Mouse (Mus musculus): Measurements from ENCODE around the gene Mrln. TPM values are rescaled to one million over a fixed set of nuclear protein-coding genes. Genes with fewer than 3 reads are reported as not detected.

Gene Mrln
- polyA plus RNA-seq, 1 experiment from 2014 or later = 0.94 TPM

DNA sequence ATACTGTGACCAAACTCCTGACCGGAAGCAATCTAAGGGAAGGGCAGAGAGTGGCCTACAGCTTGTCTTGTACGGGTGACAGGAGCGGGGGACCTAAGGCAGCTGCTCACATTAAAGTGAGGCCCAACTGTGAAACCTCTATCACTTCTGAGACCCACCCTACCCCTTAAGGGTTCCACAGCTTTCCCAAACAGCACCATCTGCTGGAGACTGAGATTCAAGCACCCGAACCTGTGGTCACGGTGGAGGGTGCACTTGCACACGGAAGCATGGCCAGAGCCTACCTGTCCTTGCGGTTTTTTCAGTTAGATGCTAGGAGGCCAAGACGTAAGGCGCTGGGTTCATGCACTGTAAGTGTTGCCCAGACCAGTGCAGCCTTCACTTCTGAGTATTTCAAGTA is 18.3 kb upstream of the Mrln start:
- no peak overlapping the region for H3K9ac ChIP-seq (ENCODE audit: low read length)
- H3K9me3 ChIP-seq (ENCODE audit: control insufficient read depth, low read length) = no peaks in the 10 kb centered on the region
- H3K27ac ChIP-seq (ENCODE audit: low read depth, low read length) = no peak overlapping the region
- H3K4me2 ChIP-seq (ENCODE audit: low read depth, low read length, severe bottlenecking) = no peak overlapping the region
- H3K27me3 ChIP-seq (ENCODE audit: control insufficient read depth, insufficient read depth, low read length) = no peaks in the 10 kb centered on the region
- no peak overlapping the region for H3K4me3 ChIP-seq (ENCODE audit: low read depth, low read length)
- WGBS = 80% methylated on average over 9 of the region's 9 CpGs
- no peaks in the 10 kb centered on the region for H3K4me1 ChIP-seq (replicated peaks; ENCODE audit: control insufficient read depth, insufficient read depth, low read length)
- ATAC-seq (replicated peaks; ENCODE audit: low FRiP score) (no peak), DNase-seq (ENCODE audit: low spot score) (no peak)
- H3K36me3 ChIP-seq (ENCODE audit: control insufficient read depth, insufficient read depth, low read length) = peaks cover 4% of the 10 kb centered on the region; the same call in 1 of the 2 replicates

DNA sequence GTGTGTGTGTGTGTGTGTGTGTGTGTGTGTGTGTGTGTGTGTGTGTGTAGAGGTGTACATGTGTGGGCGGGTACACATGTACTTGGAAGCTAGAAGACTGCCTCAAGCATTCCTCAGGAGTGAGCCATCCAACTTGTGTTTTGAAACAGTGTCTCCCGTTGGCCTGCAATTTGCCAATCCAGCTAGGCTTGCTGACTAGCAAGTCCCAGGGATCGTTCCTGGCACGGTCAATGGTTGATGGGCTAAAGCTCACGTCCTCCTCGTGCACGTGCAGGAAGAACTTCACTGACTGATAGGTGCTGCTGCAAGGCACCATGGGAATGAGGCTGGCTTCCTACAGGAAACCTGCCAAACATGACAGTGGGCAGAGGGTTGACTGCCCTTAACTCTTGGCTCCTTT is 17.9 kb upstream of the Mrln start:
- Histone ChIP-seq H3K9me3 (ENCODE audit: control insufficient read depth, low read length) (no peaks in the 10 kb centered on the region), H3K4me3 (ENCODE audit: low read depth, low read length) (no peak overlapping the region), H3K27ac (ENCODE audit: low read depth, low read length) (no peak overlapping the region), H3K9ac (ENCODE audit: low read length) (no peak overlapping the region), H3K36me3 (ENCODE audit: control insufficient read depth, insufficient read depth, low read length) (peaks cover 4% of the 10 kb centered on the region; the same call in 1 of the 2 replicates), H3K27me3 (ENCODE audit: control insufficient read depth, insufficient read depth, low read length) (no peaks in the 10 kb centered on the region), H3K4me2 (ENCODE audit: low read depth, low read length, severe bottlenecking) (no peak overlapping the region), H3K4me1 (replicated peaks; ENCODE audit: control insufficient read depth, insufficient read depth, low read length) (no peaks in the 10 kb centered on the region)
- WGBS = 91% methylated on average over 7 of the region's 7 CpGs
- ATAC-seq (replicated peaks; ENCODE audit: low FRiP score) (no peak), DNase-seq (ENCODE audit: low spot score) (no peak)

DNA sequence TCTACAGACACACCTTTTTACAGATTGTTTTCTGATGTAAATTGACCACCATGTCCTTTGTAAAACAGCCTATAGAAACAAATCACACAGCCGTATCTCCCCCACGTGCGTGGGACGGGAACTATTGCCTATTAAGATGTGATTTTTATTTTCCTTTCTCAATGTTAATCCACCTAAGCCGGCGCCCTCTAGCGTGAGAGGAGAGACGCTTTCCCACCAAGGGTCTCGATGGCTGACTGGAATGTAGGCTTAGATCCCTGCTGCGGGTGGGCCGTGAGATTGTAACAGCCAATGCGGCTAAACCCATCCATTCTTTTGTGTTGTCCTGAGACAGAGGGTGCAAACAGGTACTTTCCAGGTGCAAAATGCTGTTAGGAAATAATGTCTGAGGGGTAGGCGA is 14.6 kb upstream of the Mrln start:
- DNase-seq (ENCODE audit: low spot score) = no peak
- H3K9me3 ChIP-seq (ENCODE audit: control insufficient read depth, low read length) = no peaks in the 10 kb centered on the region
- H3K36me3 ChIP-seq (ENCODE audit: control insufficient read depth, insufficient read depth, low read length) = peaks cover 4% of the 10 kb centered on the region; the same call in 1 of the 2 replicates

DNA sequence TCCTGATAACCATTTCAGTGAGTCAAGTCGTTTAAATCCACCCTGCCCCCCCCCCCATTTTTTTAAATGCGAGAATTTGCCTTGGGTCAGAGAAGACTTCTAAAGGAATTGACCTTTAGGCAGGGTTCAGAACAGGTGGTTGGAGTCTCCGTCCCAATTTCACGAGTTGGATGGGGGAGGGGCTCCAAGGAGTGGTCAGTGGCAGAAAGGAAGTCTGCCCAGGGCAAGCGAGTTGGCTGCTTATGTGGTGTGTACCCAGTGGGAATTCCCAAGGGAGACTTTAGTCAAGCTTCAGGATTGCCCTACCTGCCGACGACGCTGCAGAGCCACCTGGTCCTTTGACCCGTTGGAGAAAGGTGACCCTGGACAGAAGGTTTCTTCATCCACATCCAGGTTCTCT is 10.2 kb upstream of the Mrln start:
- Histone ChIP-seq H3K4me1 (replicated peaks; ENCODE audit: control insufficient read depth, insufficient read depth, low read length) (no peaks in the 10 kb centered on the region), H3K4me3 (ENCODE audit: low read depth, low read length) (no peak overlapping the region), H3K36me3 (ENCODE audit: control insufficient read depth, insufficient read depth, low read length) (no peaks in the 10 kb centered on the region), H3K9me3 (ENCODE audit: control insufficient read depth, low read length) (no peaks in the 10 kb centered on the region), H3K4me2 (ENCODE audit: low read depth, low read length, severe bottlenecking) (no peak overlapping the region), H3K27me3 (ENCODE audit: control insufficient read depth, insufficient read depth, low read length) (no peaks in the 10 kb centered on the region), H3K27ac (ENCODE audit: low read depth, low read length) (no peak overlapping the region), H3K9ac (ENCODE audit: low read length) (no peak overlapping the region)
- WGBS = 73% methylated on average over 9 of the region's 9 CpGs
- ATAC-seq (replicated peaks; ENCODE audit: low FRiP score) (no peak), DNase-seq (ENCODE audit: low spot score) (no peak)

More for the DNA sequence above, 14.6 kb upstream of the Mrln start:
- H3K4me2 ChIP-seq (ENCODE audit: low read depth, low read length, severe bottlenecking) = no peak overlapping the region
- no peaks in the 10 kb centered on the region for H3K4me1 ChIP-seq (replicated peaks; ENCODE audit: control insufficient read depth, insufficient read depth, low read length)
- no peak overlapping the region for H3K4me3 ChIP-seq (ENCODE audit: low read depth, low read length)
- H3K27ac ChIP-seq (ENCODE audit: low read depth, low read length) = no peak overlapping the region
- no peak overlapping the region for H3K9ac ChIP-seq (ENCODE audit: low read length)
- H3K27me3 ChIP-seq (ENCODE audit: control insufficient read depth, insufficient read depth, low read length) = no peaks in the 10 kb centered on the region
- no peak for ATAC-seq (replicated peaks; ENCODE audit: low FRiP score)
- WGBS = 85% methylated on average over 13 of the region's 13 CpGs

DNA sequence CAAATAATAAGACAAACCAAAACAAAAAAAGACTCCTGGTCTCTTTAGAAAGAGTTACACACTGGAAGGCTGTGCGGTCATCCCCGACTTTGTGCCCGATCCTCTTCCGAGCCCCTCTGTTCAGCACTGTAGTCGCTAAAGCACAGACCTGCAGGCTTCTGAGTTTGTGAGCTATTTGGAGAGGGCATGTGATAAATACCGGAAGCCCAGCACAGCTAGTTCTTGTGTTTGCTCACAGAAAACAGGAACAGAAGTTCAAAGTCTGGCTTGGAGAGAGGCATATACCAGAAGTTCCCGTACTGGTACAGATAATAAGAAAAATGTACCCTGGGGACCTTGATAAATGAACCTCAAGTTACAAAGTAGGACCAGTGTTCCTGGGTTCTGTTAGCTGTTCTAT is 9.2 kb upstream of the Mrln start:
- Histone ChIP-seq H3K9me3 (ENCODE audit: control insufficient read depth, low read length) (no peaks in the 10 kb centered on the region), H3K27me3 (ENCODE audit: control insufficient read depth, insufficient read depth, low read length) (no peaks in the 10 kb centered on the region), H3K27ac (ENCODE audit: low read depth, low read length) (no peak overlapping the region), H3K9ac (ENCODE audit: low read length) (no peak overlapping the region), H3K4me3 (ENCODE audit: low read depth, low read length) (no peak overlapping the region), H3K36me3 (ENCODE audit: control insufficient read depth, insufficient read depth, low read length) (no peaks in the 10 kb centered on the region), H3K4me1 (replicated peaks; ENCODE audit: control insufficient read depth, insufficient read depth, low read length) (no peaks in the 10 kb centered on the region), H3K4me2 (ENCODE audit: low read depth, low read length, severe bottlenecking) (no peak overlapping the region)
- DNase-seq (ENCODE audit: low spot score) (no peak), ATAC-seq (replicated peaks; ENCODE audit: low FRiP score) (no peak)
- WGBS = 87% methylated on average over 7 of the region's 7 CpGs

DNA sequence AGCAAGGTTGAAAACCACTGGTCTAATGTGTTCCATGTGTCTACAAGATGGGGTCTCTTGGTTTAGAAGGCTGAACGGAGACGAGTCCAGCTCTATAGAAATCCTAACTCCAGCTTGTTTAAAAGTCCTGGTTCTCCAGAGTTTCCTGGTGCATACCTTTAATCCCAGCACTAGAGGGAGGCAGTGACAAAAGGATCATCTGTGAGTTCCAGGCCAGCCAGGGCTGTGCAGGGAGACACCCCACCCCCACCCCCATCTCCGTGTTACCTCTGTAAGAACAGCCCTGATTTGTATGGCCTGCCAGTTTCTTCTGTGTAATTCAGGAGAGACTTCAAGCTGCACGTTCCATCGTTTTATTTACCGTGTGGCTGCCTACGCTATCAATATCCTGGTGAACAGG is 8.7 kb upstream of the Mrln start:
- no peak for ATAC-seq (replicated peaks; ENCODE audit: low FRiP score)
- H3K36me3 ChIP-seq (ENCODE audit: control insufficient read depth, insufficient read depth, low read length) = no peaks in the 10 kb centered on the region
- H3K4me1 ChIP-seq (replicated peaks; ENCODE audit: control insufficient read depth, insufficient read depth, low read length) = no peaks in the 10 kb centered on the region
- no peak overlapping the region for H3K4me2 ChIP-seq (ENCODE audit: low read depth, low read length, severe bottlenecking)
- H3K9ac ChIP-seq (ENCODE audit: low read length) = no peak overlapping the region
- H3K27ac ChIP-seq (ENCODE audit: low read depth, low read length) = no peak overlapping the region
- H3K4me3 ChIP-seq (ENCODE audit: low read depth, low read length) = no peak overlapping the region
- WGBS = 59% methylated on average over 7 of the region's 7 CpGs
- no peak for DNase-seq (ENCODE audit: low spot score)
- no peaks in the 10 kb centered on the region for H3K27me3 ChIP-seq (ENCODE audit: control insufficient read depth, insufficient read depth, low read length)
- no peaks in the 10 kb centered on the region for H3K9me3 ChIP-seq (ENCODE audit: control insufficient read depth, low read length)

DNA sequence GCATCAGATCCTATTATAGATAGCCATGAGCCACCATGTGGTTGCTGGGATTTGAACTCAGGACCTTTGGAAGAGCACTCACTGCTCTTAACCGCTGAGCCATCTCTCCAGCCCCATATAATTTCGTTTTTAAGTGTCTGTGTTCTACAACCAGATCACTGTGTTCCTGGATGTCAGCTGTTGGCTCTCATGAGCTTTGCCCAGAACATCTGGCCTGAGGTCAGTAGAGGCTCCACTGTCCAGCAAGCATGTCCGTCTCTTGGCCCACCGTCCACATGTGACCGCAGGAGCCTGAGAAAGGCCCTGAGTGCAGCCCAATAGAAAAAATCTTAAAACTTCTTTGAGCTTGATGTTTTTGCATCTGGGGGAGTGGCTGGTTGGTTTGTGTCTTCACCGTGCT is 7.8 kb upstream of the Mrln start:
- H3K4me1 ChIP-seq (replicated peaks; ENCODE audit: control insufficient read depth, insufficient read depth, low read length) = no peaks in the 10 kb centered on the region
- ATAC-seq (replicated peaks; ENCODE audit: low FRiP score) = no peak
- 94% methylated on average over 6 of the region's 6 CpGs for WGBS
- no peak for DNase-seq (ENCODE audit: low spot score)
- no peak overlapping the region for H3K27ac ChIP-seq (ENCODE audit: low read depth, low read length)
- no peaks in the 10 kb centered on the region for H3K9me3 ChIP-seq (ENCODE audit: control insufficient read depth, low read length)
- H3K4me3 ChIP-seq (ENCODE audit: low read depth, low read length) = no peak overlapping the region
- no peaks in the 10 kb centered on the region for H3K27me3 ChIP-seq (ENCODE audit: control insufficient read depth, insufficient read depth, low read length)
- H3K9ac ChIP-seq (ENCODE audit: low read length) = no peak overlapping the region
- H3K4me2 ChIP-seq (ENCODE audit: low read depth, low read length, severe bottlenecking) = no peak overlapping the region
- H3K36me3 ChIP-seq (ENCODE audit: control insufficient read depth, insufficient read depth, low read length) = no peaks in the 10 kb centered on the region

DNA sequence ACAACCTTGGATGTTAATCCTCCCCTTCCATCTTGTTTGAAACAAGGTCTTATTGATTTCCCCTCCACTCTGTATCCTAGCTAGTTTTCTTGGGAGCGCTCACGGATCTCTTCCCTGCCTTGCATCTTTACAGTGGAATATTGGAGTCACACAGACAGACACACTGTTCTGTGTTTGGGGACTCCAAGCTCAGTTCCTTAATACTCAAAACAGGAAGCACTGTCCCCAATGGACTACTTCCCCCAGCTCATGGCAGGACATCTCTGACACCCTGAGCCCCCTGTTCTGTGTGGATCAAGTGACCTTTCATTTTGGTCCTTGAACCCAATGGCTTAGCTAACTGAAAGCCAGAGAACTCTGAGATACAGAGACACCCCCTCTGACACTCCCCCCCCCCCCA is 6.9 kb upstream of the Mrln start:
- no peak for DNase-seq (ENCODE audit: low spot score)
- Histone ChIP-seq H3K4me1 (replicated peaks; ENCODE audit: control insufficient read depth, insufficient read depth, low read length) (no peaks in the 10 kb centered on the region), H3K27ac (ENCODE audit: low read depth, low read length) (no peak overlapping the region), H3K9me3 (ENCODE audit: control insufficient read depth, low read length) (no peaks in the 10 kb centered on the region), H3K27me3 (ENCODE audit: control insufficient read depth, insufficient read depth, low read length) (no peaks in the 10 kb centered on the region), H3K36me3 (ENCODE audit: control insufficient read depth, insufficient read depth, low read length) (no peaks in the 10 kb centered on the region), H3K4me3 (ENCODE audit: low read depth, low read length) (no peak overlapping the region), H3K9ac (ENCODE audit: low read length) (no peak overlapping the region), H3K4me2 (ENCODE audit: low read depth, low read length, severe bottlenecking) (no peak overlapping the region)
- WGBS = 81% methylated on average over 2 of the region's 2 CpGs
- no peak for ATAC-seq (replicated peaks; ENCODE audit: low FRiP score)

DNA sequence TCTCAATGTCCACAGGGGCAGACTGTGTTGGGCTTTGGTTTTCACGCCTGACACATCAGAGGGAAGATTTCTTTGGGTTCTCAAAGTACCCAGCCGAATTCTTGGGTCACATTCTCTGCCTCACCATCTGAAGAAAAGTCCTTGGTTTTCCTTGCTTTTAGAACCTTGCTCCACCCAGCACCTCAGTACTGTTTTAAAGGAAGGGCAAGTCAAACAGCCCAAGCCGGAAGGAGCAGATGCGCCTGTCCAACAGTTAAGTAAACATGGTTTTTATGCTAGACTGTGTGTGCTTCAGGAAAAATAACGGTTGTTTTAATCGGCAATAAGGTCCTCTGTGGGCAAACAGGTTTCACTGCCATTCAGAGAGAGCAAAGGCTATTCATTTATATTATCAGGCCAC is 6.5 kb upstream of the Mrln start:
- no peaks in the 10 kb centered on the region for H3K36me3 ChIP-seq (ENCODE audit: control insufficient read depth, insufficient read depth, low read length)
- no peaks in the 10 kb centered on the region for H3K27me3 ChIP-seq (ENCODE audit: control insufficient read depth, insufficient read depth, low read length)
- 79% methylated on average over 6 of the region's 6 CpGs for WGBS
- no peaks in the 10 kb centered on the region for H3K4me1 ChIP-seq (replicated peaks; ENCODE audit: control insufficient read depth, insufficient read depth, low read length)
- H3K4me2 ChIP-seq (ENCODE audit: low read depth, low read length, severe bottlenecking) = no peak overlapping the region
- no peak for ATAC-seq (replicated peaks; ENCODE audit: low FRiP score)
- no peaks in the 10 kb centered on the region for H3K9me3 ChIP-seq (ENCODE audit: control insufficient read depth, low read length)
- H3K4me3 ChIP-seq (ENCODE audit: low read depth, low read length) = no peak overlapping the region
- DNase-seq (ENCODE audit: low spot score) = no peak
- H3K9ac ChIP-seq (ENCODE audit: low read length) = no peak overlapping the region
- H3K27ac ChIP-seq (ENCODE audit: low read depth, low read length) = no peak overlapping the region
